Mouse (Mus musculus) cerebellum, adult (tissue): ENCODE data around the gene Brca2.

ENCODE experiments used
- ATAC-seq: cut with Nextera tagmentation; 2 replicates; pipeline ENCODE4 v1.9.2; 2017; ENCODE audit warnings: mild to moderate bottlenecking, moderate library complexity, mixed read lengths; ENCODE audit not compliant: insufficient number of reproducible peaks, low FRiP score, low TSS enrichment

The Brca2 gene

GRCm38 (mm10) chr5:150595366-150596016 lies 73.1 kb downstream of the Brca2 start:
- no peak for ATAC-seq

GRCm38 (mm10) chr5:150597088-150597487 lies 74.7 kb downstream of the Brca2 start, which contains the start of gene N4bp2l1:
N4bp2l1 (minus strand) TSS chr5:150597188.
- ATAC-seq, result no peak

- ATAC-seq, result no peak
Measured at GRCm38 (mm10) chr5:150598202-150599119, 76.0 kb downstream of the Brca2 start.

- no peak for ATAC-seq
Measured at GRCm38 (mm10) chr5:150599301-150600294, 77.2 kb downstream of the Brca2 start.

- no peak for ATAC-seq
Measured at GRCm38 (mm10) chr5:150600554-150601440, 78.4 kb downstream of the Brca2 start.

GRCm38 (mm10) chr5:150601441-150602230 lies 79.2 kb downstream of the Brca2 start:
- ATAC-seq, result no peak

- ATAC-seq, result no peak
Measured at GRCm38 (mm10) chr5:150606131-150606530, 83.7 kb downstream of the Brca2 start.

- no peak for ATAC-seq
Measured at GRCm38 (mm10) chr5:150607631-150608030, 85.2 kb downstream of the Brca2 start.

- ATAC-seq, result no peak
Measured at GRCm38 (mm10) chr5:150611136-150611535, 88.7 kb downstream of the Brca2 start.

GRCm38 (mm10) chr5:150611697-150612096 lies 89.3 kb downstream of the Brca2 start:
- no peak for ATAC-seq

- ATAC-seq, result no peak
Measured at GRCm38 (mm10) chr5:150614054-150614453, 91.6 kb downstream of the Brca2 start.

- ATAC-seq, result no peak
Measured at GRCm38 (mm10) chr5:150616216-150616615, 93.8 kb downstream of the Brca2 start.

GRCm38 (mm10) chr5:150616731-150617130 lies 94.3 kb downstream of the Brca2 start:
- ATAC-seq, result no peak

GRCm38 (mm10) chr5:150618599-150619355 lies 96.3 kb downstream of the Brca2 start:
- no peak for ATAC-seq
